Mouse (Mus musculus) layer of hippocampus, postnatal 10 days (tissue): ENCODE measurements at regions not wholly inside any gene's neighbourhood (a gene's known extent, or its start where the extent isn't known, plus 50 kb on each side); places are given as distances from the start of the nearest gene placed in this dataset.
"Not testable (repeated sequence)": the region's sequence is repeated elsewhere in the genome, so short reads cannot be mapped to it uniquely, and the experiment has no call there.

Experiments used
- DNase-seq, 2 experiments: peaks; one replicate each; pipeline ENCODE4 v3.0.0; 2021; ENCODE audit warnings: low spot score in 2 of 2

- DNase-seq: no peak
Observed at GRCm38 (mm10) chr5:5956716-5957115, 207.6 kb upstream of the Steap1 start.

DNA sequence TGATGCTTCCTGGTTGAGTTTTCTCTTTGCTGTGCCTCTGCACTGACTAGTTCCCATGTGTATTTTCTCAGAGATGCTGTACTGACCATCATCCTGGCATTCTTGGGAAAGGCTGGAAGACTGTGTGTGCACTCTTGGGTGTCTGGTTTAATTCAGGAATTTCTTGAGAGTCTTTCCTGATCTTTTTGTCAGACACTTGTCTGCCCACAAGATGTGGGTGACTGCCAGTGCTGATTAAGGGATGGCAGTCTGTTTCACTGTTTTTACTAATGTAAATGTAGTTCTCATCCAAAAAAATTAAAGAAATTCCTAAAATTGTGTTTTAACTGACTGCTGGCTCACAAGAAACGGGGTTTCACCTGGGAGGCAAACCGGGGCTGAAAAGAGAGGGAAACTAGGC lies 206.7 kb upstream of the Steap1 start:
- DNase-seq: no peak

- DNase-seq: peak; percentile 7 to 31
Observed at GRCm38 (mm10) chr5:5925796-5926195, 176.7 kb upstream of the Steap1 start.

- DNase-seq: no peak
Observed at GRCm38 (mm10) chr5:5916427-5916826, 167.3 kb upstream of the Steap1 start.

GRCm38 (mm10) chr5:5889376-5889775 lies 140.2 kb upstream of the Steap1 start:
- DNase-seq: no peak

GRCm38 (mm10) chr5:5873425-5873824 lies 124.3 kb upstream of the Steap1 start:
- DNase-seq: no peak

- no peak for DNase-seq
Observed at GRCm38 (mm10) chr5:5856146-5856724, 107.1 kb upstream of the Steap1 start.

- DNase-seq: peak in 1 of 2 experiments; percentile 12
Observed at GRCm38 (mm10) chr5:5845805-5846496, 96.8 kb upstream of the Steap1 start.

- no peak for DNase-seq
Observed at GRCm38 (mm10) chr5:5844312-5844711, 95.2 kb upstream of the Steap1 start.

GRCm38 (mm10) chr5:5838767-5839166 lies 89.6 kb upstream of the Steap1 start:
- no peak for DNase-seq

DNA sequence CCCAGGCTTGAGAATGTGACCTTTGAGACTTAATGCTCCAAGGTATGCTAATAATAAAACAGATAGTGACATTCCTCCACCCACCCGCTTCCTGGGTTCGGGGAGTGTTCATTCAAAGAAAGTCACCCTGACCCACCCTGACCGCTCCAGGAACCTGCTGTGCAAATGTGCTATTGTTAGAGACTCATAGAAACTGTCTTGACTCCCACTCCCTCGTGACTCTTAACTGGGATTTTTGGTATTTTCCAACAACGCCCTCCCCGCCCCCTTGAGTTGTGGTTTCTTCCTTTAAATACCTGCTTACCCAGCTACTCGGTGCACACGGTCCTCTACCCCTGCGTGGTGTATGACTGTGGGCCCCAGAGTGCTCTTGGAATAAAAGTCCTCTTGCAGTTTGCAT lies 73.5 kb upstream of the Steap1 start:
- not testable (repeated sequence) for DNase-seq
